Mouse (Mus musculus) heart, adult 2 months (tissue): ENCODE measurements around the gene Fbxo17.

Source experiments
- CTCF ChIP-seq: fragments of 200-600 bp; IDR thresholded peaks from 2 replicates; pipeline ENCODE4 v1.8.1; 2022; ENCODE audit warnings: antibody characterized with exemption, mild to moderate bottlenecking, moderate library complexity
- POLR2A ChIP-seq: fragments of 200-500 bp; IDR thresholded peaks from 2 replicates; pipeline ENCODE4 v1.6.1; 2011; ENCODE audit warnings: mild to moderate bottlenecking, low read depth, low read length, control low read depth; ENCODE audit not compliant: insufficient read depth

DNA sequence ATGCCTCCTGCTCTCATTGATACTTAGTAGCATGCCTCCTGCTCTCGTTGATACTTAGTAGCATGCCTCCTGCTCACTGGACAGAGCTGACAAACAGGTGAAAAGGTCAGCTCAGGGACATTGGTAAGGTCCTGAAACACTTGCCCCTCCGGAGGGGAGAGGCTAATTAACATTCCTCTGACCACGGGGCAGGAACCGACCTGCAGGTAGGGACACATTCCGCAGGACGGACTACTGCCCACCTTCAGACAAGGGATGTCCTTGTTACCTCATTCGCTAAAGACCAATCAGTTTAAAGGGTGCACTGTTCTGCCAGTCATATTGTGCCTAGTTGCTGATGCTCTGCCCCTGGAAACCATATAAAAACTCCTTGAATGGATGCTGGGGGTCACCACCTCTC is 25.5 kb upstream of the Fbxo17 start:
- TF ChIP-seq CTCF (no peak), POLR2A (no peak)
